Mouse (Mus musculus) embryonic fibroblast, embryonic 13.5 days (primary cell): ENCODE measurements around the gene Jak3. TPM values are rescaled to one million over a fixed set of nuclear protein-coding genes. Genes with fewer than 3 reads are reported as not detected.

Experiments used
- H3K27ac ChIP-seq: 2 replicates; pipeline ENCODE4 v1.5.1; 2012; ENCODE audit warnings: low read length, control low read depth, inconsistent platforms; ENCODE audit not compliant: insufficient read depth
- H3K4me1 ChIP-seq: 2 replicates; pipeline ENCODE4 v1.6.1; 2011; ENCODE audit warnings: low read length; ENCODE audit not compliant: control insufficient read depth, insufficient read depth
- H3K4me3 ChIP-seq: 2 replicates; pipeline ENCODE4 v1.5.1; 2011; ENCODE audit warnings: mild to moderate bottlenecking, control low read depth, low read length; ENCODE audit not compliant: insufficient read depth
- CTCF ChIP-seq: IDR thresholded peaks from 2 replicates; pipeline ENCODE4 v1.5.1; 2011; ENCODE audit warnings: mild to moderate bottlenecking, control low read depth, low read length, moderate library complexity, borderline replicate concordance; ENCODE audit not compliant: insufficient read depth
- POLR2A ChIP-seq: IDR thresholded peaks from 2 replicates; pipeline ENCODE4 v1.6.1; 2011; ENCODE audit warnings: low read depth, mild to moderate bottlenecking, control low read depth, low read length, moderate library complexity
- polyA plus RNA-seq: library from polyadenylated mRNA; stranded (reverse); fragments of >200 nt; gene quantifications from 2 replicates; pipeline ENCODE4 v1.2.4, GENCODE M21; 2011; ENCODE audit warnings: low read depth; ENCODE audit not compliant: missing spikeins, insufficient read length

Jak3 gene
- polyA plus RNA-seq, 1 experiment: 6.1 TPM

DNA sequence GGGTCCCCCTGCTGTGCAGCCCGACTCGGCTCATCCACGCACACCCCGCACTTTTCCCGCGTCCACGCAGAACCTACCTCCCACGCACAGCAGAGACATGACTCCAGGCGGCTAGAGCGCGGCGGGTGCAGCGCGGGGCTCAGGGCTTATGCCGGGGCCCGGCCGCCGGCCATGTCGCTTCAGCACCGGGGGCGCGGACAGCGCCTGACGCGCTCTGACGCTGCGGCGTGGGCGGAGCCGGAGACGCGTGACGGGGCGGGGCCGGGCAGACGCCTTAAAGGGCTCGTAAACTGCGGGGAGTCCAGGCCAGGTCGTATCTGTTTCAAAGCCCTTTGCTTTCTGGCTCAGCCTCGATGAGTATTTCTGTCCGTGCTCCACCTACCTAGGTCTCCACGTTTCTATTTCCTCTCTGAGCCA lies 4.5 kb upstream of the Jak3 start, which contains the start of gene Unc13a:
Gene Unc13a (minus strand): TSS at position 209 of the 417 bp plus-strand sequence.
- Histone ChIP-seq H3K4me3 (peak within 1 kb of the TSS; percentile 54), H3K4me1 (peaks cover 14% of the 10 kb centered on the region), H3K27ac (peak within 1 kb of the TSS; percentile 29)
- TF ChIP-seq POLR2A (peak; percentile 74), CTCF (no peak)

DNA sequence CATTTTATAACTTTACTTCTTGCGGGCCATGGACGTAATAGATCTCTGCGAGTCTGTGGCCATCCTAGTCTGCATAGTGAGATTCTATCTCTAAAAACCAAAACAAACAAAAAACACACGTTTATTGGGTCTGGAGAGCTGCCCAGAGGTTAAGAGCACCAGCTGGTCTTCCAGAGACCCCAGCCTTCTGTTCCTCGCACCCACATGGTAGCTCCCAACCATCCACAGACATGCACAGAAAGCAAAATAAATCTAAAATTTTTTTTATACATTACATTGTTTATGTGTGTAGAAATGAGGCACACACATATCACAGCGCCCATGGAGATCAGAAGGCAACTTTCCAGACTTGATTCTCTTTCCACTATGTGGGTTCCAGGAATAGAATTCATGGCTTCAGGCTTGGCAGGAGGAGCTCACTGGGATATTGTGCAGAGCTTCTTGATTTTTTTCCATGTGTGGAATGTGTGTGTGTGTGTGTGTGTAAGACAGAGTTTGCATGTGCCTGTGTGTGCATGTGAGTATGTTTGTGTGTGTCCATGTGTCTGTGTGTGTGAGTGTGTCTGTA lies 3.8 kb upstream of the Jak3 start:
- TF ChIP-seq POLR2A: peak; percentile 27; the same call in 1 of the 2 replicates
- TF ChIP-seq CTCF: no peak
- no peak overlapping the region for H3K27ac ChIP-seq
- H3K4me1 ChIP-seq: peaks cover 14% of the 10 kb centered on the region
- no peak overlapping the region for H3K4me3 ChIP-seq

DNA sequence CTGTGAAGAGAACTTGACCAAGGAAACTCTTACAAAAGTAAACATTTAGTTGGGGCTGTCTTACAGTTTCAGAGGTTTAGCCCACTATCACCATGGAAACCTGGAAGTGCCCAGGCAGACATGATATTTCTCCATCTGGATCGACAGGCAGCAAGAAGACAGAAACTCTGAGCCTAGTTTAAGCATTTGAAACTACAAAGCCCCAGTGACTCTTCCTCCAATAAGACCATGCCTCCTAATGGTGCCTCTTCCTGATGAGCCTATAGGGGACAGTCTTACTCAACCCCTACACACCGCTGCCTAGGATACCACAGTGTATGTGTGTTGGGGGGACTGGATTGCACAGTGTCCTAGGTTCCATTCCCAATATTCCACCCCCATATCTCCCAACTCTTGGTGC lies 2.0 kb upstream of the Jak3 start:
- H3K27ac ChIP-seq: no peak overlapping the region
- no peak for TF ChIP-seq POLR2A
- no peak for TF ChIP-seq CTCF
- H3K4me3 ChIP-seq: no peak overlapping the region
- peaks cover 5% of the 10 kb centered on the region for H3K4me1 ChIP-seq

DNA sequence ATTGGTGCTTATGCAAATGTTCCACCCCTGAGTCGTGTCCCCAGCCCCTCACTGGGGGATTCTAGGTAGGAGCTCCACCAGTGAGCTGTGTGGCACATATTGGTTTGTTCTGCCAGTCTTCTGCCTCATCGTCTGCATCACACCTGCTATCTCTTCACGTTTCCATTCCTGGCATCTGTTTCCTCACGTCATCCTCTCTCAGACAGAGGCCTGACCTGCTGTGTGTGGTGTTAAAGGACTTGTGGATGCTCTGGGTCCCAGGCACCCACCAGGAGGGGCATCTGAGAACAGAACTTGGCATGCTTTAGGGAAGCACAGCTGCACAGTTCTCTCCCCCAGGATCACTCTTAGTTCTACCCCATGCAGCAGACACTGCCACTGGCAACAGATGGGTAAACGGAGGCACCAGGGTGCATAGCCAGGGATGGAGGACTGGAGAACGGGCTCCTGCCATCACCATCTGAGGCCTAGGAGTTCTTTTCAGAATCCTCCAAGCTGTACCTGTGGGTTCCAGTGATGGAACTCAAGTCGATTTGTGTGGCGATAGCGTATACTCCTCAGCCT lies 558 bp upstream of the Jak3 start:
- H3K27ac ChIP-seq: no peak overlapping the region
- H3K4me1 ChIP-seq: peaks cover 5% of the 10 kb centered on the region
- TF ChIP-seq POLR2A: no peak
- H3K4me3 ChIP-seq: peak overlapping the region; percentile 59; the same call in 1 of the 2 replicates

DNA sequence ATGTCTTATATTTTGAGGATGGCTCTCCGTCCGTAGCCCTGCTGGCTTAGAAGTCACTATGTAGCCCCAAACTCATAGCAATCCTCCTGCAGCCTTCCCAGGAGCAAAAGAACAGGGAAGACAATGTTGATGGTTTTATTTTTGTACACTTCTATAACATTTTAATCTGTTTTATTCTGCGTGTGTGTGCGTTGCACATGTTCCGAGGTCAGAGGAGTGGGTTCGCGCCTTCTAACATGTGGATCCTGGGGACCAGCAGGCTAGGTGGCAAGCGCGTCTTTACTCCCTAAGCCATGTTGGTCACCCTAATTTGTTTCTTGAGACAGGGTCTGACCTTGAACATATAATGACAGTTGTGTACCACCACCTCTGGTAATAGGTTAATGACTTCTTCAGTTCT lies 707 bp downstream of the Jak3 start:
- peaks cover 7% of the 10 kb centered on the region for H3K4me1 ChIP-seq
- peak overlapping the region; percentile 59; the same call in 1 of the 2 replicates for H3K4me3 ChIP-seq
- TF ChIP-seq CTCF: no peak
- no peak for TF ChIP-seq POLR2A
- H3K27ac ChIP-seq: no peak overlapping the region

DNA sequence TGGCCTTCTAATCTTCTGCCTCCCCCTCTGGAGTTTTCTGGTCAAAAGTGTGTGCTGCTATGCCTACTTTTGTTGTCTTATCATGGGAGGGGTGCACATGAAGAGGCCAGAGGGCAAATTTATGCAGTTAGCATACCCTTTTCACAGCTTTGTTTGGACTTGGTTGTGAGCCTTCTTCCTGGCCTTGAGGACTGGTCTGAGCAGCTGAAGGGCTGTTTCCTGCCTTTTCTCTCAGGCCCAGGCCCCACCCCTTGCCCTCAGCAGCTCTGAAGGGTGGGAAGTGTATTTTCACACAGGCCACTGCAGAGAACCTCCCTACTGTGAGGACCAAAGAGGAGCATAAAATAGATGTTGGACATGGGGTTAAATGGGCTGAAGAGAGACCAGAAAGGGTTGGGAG lies 1.5 kb downstream of the Jak3 start:
- Histone ChIP-seq H3K4me3 (no peak overlapping the region), H3K27ac (no peak overlapping the region), H3K4me1 (peaks cover 7% of the 10 kb centered on the region)
- no peak for TF ChIP-seq CTCF

DNA sequence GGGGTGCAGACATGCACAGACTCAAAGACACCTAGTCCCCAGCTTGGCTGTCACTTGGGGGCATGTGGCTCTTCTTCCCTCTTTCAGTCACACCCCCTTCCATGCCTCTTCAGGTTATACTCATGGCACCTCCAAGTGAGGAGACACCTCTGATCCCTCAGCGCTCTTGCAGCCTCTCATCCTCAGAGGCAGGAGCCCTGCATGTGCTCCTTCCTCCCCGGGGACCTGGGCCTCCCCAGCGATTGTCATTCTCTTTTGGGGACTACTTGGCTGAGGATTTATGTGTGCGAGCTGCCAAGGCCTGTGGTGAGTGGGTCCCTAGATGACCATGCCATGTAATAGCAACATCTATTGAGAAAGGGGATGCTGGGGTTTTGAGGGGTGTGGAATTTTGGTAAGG lies 2.1 kb downstream of the Jak3 start:
- peaks cover 7% of the 10 kb centered on the region for H3K4me1 ChIP-seq
- H3K27ac ChIP-seq: no peak overlapping the region
- no peak overlapping the region for H3K4me3 ChIP-seq
- no peak for TF ChIP-seq CTCF
- TF ChIP-seq POLR2A: no peak

DNA sequence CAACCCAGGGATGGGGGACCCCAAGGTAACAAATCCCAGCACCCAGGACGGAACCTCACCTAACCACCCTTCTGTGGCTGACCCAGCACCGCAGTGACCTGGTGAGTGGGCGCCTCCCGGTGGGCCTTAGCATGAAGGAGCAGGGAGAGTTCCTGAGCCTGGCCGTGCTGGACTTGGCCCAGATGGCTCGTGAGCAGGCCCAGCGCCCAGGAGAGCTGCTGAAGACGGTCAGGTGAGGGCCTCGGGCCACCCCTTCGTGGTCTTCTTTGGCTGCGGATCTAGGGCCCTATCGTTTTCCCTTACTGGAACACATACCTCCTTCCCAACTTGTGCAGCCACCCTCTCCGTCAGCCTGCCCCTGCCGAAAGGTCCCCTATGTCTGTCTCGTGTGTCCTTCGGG lies 3.0 kb downstream of the Jak3 start:
- no peak for TF ChIP-seq POLR2A
- no peak for TF ChIP-seq CTCF
- Histone ChIP-seq H3K4me1 (peaks cover 7% of the 10 kb centered on the region), H3K27ac (no peak overlapping the region), H3K4me3 (no peak overlapping the region)

DNA sequence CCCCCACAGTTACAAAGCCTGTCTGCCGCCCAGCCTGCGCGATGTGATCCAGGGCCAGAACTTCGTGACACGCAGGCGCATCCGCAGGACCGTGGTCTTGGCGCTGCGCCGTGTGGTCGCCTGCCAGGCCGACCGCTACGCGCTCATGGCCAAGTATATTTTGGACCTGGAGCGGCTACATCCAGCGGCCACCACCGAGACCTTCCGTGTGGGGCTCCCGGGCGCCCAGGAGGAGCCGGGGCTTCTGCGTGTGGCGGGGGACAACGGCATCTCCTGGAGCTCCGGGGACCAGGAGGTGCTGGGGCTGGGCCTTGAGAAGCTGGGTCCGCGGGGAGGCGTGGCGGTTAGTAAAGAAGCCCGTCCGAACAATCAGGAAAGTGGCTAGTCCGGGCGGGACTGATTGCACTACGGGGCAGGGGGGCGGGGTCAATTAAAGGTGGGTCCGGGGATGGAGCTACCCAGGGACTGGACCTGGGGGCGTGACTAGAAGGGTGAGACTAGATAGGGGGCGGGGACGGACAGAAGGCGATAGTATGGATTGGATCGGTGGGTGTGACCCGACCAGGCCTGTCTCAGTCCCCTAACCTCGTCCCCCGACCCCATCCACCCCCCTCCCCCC lies 3.6 kb downstream of the Jak3 start:
- Histone ChIP-seq H3K4me1 (peaks cover 7% of the 10 kb centered on the region), H3K27ac (no peak overlapping the region), H3K4me3 (no peak overlapping the region)
- no peak for TF ChIP-seq CTCF
- no peak for TF ChIP-seq POLR2A

DNA sequence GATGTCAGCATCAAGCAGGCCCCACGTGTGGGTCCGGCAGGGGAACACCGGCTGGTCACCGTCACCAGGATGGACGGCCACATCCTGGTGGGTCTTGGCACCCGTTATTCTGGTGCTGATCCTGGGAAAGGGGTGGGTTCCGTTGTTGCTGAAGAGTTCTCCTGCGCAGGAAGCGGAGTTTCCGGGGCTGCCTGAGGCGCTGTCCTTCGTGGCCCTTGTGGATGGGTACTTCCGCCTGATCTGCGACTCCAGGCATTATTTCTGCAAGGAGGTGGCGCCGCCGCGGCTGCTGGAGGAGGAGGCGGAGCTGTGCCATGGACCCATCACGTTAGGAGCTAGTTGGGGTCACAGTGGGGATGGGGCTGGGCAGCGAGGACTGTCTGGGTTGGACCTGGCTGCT lies 4.4 kb downstream of the Jak3 start:
- Histone ChIP-seq H3K4me1 (peaks cover 7% of the 10 kb centered on the region), H3K4me3 (no peak overlapping the region), H3K27ac (no peak overlapping the region)
- TF ChIP-seq CTCF (no peak), POLR2A (no peak; the same call in 1 of the 2 replicates)
